Mouse (Mus musculus): ENCODE data around the gene Tmem240.

DNA sequence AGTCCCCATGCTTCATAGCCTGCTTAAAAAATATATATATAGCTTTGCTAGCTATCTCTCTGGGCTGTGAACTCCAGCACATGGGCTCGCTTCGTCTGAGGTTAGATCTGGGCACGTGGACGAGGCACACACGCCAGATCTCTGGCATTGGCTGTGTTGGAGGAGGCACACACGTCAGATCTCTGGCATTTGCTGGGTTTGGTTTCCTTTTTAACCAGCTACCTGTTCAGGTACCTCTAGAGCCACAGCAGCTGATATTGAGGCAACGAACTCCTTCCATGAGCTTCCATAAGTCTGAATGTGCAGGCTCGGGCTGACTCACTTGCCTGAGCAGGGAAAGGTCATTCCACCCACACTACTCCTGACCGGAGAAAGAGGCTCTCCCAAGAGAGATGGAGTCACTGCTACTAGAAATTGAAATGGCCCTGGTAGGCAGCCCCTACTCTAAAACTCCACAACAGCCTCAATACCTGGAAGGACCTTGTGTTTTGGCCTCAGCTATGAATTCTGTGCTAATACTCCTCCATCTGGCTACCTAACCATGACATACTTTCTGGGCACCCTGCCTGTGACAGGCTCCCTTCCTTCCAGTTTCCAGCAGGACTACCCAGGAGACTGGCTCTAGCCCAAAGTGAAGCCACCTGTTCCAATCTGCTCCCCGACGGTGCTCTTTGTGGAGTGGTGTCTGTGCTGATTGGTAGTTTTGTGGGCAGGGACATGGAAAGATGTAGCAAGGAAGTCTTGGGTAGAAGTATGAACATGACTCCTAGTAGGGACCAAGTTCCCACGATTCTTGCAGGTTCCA lies 43.8 kb upstream of the Tmem240 start:
- TF ChIP-seq CTCF (IDR thresholded peaks at IDR 0.05; ENCODE audit: low read depth), result no peak
- no peak for TF ChIP-seq EP300 (optimal IDR thresholded peaks at IDR 0.05)

Data from stomach, postnatal 0 days (tissue).